Mouse (Mus musculus) heart, embryonic 14.5 days (tissue): Measurements from ENCODE around the gene Arhgef1. TPM values are rescaled to one million over a fixed set of nuclear protein-coding genes. Genes with fewer than 3 reads are reported as not detected.
A peak's percentile ranks its signal among the peaks of the same experiment; 100 is the strongest.

Experiments
- ATAC-seq: fragments of 200-750 bp; cut with Nextera tagmentation; 2 replicates; pipeline ENCODE4 v1.8.0; 2017; ENCODE audit warnings: low read depth, moderate TSS enrichment; ENCODE audit not compliant: insufficient number of reproducible peaks, insufficient read depth, low FRiP score
- H3K27ac ChIP-seq, 2 experiments: fragments of 200-500 bp in 1 of 2; fragments of 300-500 bp in 1 of 2; sonication (generic) in 1 of 2; replicated peaks in 1 of 2; 2 replicates each; pipeline ENCODE4 v1.5.1; 2012 to 2014; ENCODE audit warnings: low read depth in 2 of 2, low read length in 2 of 2, control low read depth in 1 of 2, mild to moderate bottlenecking in 1 of 2, mixed read lengths in 1 of 2; ENCODE audit not compliant: control insufficient read depth in 1 of 2, insufficient read depth in 1 of 2
- H3K27me3 ChIP-seq: fragments of 300-500 bp; sonication (generic); 2 replicates; pipeline ENCODE4 v1.6.1; 2014; ENCODE audit warnings: mild to moderate bottlenecking, low read length, control low read depth; ENCODE audit not compliant: control insufficient read depth, insufficient read depth
- H3K36me3 ChIP-seq: fragments of 300-500 bp; sonication (generic); 2 replicates; pipeline ENCODE4 v1.6.1; 2014; ENCODE audit warnings: mild to moderate bottlenecking, control low read depth, low read length, mixed read lengths; ENCODE audit not compliant: control insufficient read depth, insufficient read depth
- H3K4me1 ChIP-seq, 2 experiments: fragments of 200-500 bp in 1 of 2; fragments of 300-500 bp in 1 of 2; sonication (generic) in 1 of 2; 2 replicates each; pipeline ENCODE4 v1.6.1; 2012 to 2014; ENCODE audit warnings: low read length in 2 of 2, control low read depth in 1 of 2, mixed read lengths in 1 of 2; ENCODE audit not compliant: control insufficient read depth in 2 of 2, insufficient read depth in 2 of 2
- H3K4me2 ChIP-seq: fragments of 300-500 bp; sonication (generic); 2 replicates; pipeline ENCODE4 v1.6.1; 2014; ENCODE audit warnings: mild to moderate bottlenecking, low read length
- H3K4me3 ChIP-seq, 2 experiments: fragments of 200-500 bp in 1 of 2; fragments of 300-500 bp in 1 of 2; sonication (generic) in 1 of 2; 2 replicates each; pipeline ENCODE4 v1.5.1; 2012 to 2014; ENCODE audit warnings: low read length in 2 of 2, mild to moderate bottlenecking in 2 of 2, control low read depth in 1 of 2, low read depth in 1 of 2, moderate library complexity in 1 of 2; ENCODE audit not compliant: control insufficient read depth in 1 of 2, insufficient read depth in 1 of 2
- H3K9ac ChIP-seq: fragments of 300-500 bp; sonication (generic); 2 replicates; pipeline ENCODE4 v1.6.1; 2014; ENCODE audit warnings: mild to moderate bottlenecking, low read length
- H3K9me3 ChIP-seq: fragments of 300-500 bp; sonication (generic); 2 replicates; pipeline ENCODE4 v1.6.1; 2016; ENCODE audit warnings: low read length, control low read depth; ENCODE audit not compliant: control insufficient read depth
- WGBS: fragments of 180-500 bp; shearing (Covaris S2); extraction: QIAGEN DNeasy Blood & Tissue Kit; methylation state at CpG from one replicate; pipeline ENCODE4 v1.1.7; 2014; 5-methylcytosine and 5-hydroxymethylcytosine counted together
- polyA plus RNA-seq: library from polyadenylated mRNA; unstranded; fragments of >200 nt; fragmentation: Nextera tagmentation; extraction: Ambion mirVana; gene quantifications from 2 replicates; pipeline ENCODE4 v1.2.1, GENCODE M21; 2014

Gene Arhgef1
- polyA plus RNA-seq, 1 experiment from 2014 or later = 63.3 TPM

DNA sequence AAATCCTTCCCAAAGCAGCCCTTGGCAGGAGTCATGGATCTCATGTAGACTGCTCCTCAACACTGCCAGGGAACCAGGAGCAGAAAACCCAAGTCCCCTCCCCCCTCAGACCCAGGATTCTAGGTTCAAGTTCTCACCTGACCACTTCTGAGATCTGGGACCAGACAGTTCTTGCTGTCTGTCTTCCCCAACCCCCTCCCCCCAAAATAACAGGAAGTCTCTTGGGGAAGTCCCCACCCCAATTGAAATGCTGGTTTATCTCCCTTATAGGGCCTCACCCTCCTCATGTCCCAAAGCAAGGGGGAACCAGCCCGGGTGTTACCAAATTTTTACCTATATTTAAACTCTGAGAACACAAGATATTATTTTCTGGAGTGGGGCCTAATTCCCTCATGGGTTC is 870 bp upstream of the Arhgef1 start:
- Histone ChIP-seq H3K36me3 (no peaks in the 10 kb centered on the region), H3K9me3 (no peaks in the 10 kb centered on the region), H3K4me1 (peaks cover 12 to 32% of the 10 kb centered on the region in 2 experiments; a peak in 3 of 4 replicates), H3K4me3 (peak overlapping the region in 1 of 2 experiments; percentile 75; a peak in 2 of 4 replicates), H3K27me3 (no peaks in the 10 kb centered on the region), H3K9ac (peak overlapping the region; percentile 84), H3K4me2 (peak overlapping the region; percentile 80), H3K27ac (peak overlapping the region; percentile 78 to 89)
- WGBS = 58% methylated on average over 1 of the region's 1 CpGs
- no peak for ATAC-seq

DNA sequence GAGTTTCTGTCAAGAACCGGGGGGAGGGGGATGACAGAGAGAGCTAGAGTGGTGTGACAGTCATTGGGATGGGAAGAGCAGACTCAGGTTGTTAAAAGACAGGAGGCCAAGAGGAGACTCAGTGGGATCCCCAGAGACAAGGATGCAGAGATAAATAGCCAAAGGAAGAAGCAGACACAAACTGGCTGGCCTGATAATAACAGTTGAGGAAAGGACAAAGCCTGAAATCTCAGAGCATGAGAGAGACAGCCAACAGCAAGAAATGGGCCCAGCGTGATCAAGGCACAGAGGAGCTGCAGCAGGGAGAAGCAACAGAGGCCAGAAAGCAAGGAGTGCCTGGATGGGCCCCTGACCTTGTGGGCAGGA is 465 bp upstream of the Arhgef1 start:
- ATAC-seq = no peak
- H3K4me2 ChIP-seq = peak overlapping the region; percentile 80
- WGBS = 48% methylated on average over 2 of the region's 2 CpGs
- no peaks in the 10 kb centered on the region for H3K36me3 ChIP-seq
- H3K9me3 ChIP-seq = no peaks in the 10 kb centered on the region
- peak overlapping the region; percentile 75 to 82 for H3K4me3 ChIP-seq
- no peaks in the 10 kb centered on the region for H3K27me3 ChIP-seq
- H3K27ac ChIP-seq = peak overlapping the region; percentile 78 to 89
- H3K4me1 ChIP-seq = peaks cover 14 to 37% of the 10 kb centered on the region in 2 experiments; a peak in 3 of 4 replicates
- peak overlapping the region; percentile 84 for H3K9ac ChIP-seq

- Histone ChIP-seq H3K9ac (peak overlapping the region; percentile 84), H3K4me1 (peaks cover 14 to 40% of the 10 kb centered on the region in 2 experiments; a peak in 3 of 4 replicates), H3K27ac (peak overlapping the region; percentile 75 to 89), H3K4me2 (peak overlapping the region; percentile 80), H3K4me3 (peak overlapping the region; percentile 75 to 82), H3K36me3 (peaks cover 8% of the 10 kb centered on the region), H3K9me3 (no peaks in the 10 kb centered on the region), H3K27me3 (no peaks in the 10 kb centered on the region)
- WGBS = 26% methylated on average over 10 of the region's 10 CpGs
- no peak for ATAC-seq
Measured at GRCm38 (mm10) chr7:24903444-24903825, 723 bp downstream of the Arhgef1 start.

- peak; percentile 95 for ATAC-seq
- Histone ChIP-seq H3K27me3 (no peaks in the 10 kb centered on the region), H3K4me1 (peaks cover 14 to 40% of the 10 kb centered on the region in 2 experiments; a peak in 3 of 4 replicates), H3K27ac (peak overlapping the region; percentile 69 to 89), H3K9ac (peak overlapping the region; percentile 84), H3K4me2 (peak overlapping the region; percentile 80), H3K36me3 (peaks cover 14% of the 10 kb centered on the region), H3K4me3 (peak overlapping the region; percentile 75 to 91), H3K9me3 (no peaks in the 10 kb centered on the region)
- WGBS = under 1% methylated on average over 30 of the region's 30 CpGs
Measured at GRCm38 (mm10) chr7:24904070-24904483, 1.4 kb downstream of the Arhgef1 start.

DNA sequence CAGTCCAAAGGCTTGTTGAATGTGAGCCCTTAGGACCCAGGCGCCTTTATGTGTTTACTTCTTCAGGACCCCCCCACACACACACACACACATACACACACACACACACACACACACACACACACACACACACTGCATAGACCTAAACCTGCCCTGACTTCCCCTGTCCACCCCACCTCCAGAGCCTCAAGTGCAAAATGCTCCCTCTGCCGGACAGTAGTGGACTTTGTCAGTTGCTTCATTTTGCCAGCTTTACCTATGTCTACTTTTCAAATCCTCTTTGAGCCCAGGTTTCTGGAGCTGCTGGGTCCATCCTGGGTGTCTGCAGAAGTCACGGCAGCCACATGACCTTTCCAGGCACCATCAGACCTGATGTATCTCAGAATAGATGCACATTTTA is 2.2 kb downstream of the Arhgef1 start:
- Histone ChIP-seq H3K4me2 (peak overlapping the region; percentile 80), H3K27me3 (no peaks in the 10 kb centered on the region), H3K36me3 (peaks cover 23% of the 10 kb centered on the region), H3K4me3 (peak overlapping the region; percentile 75 to 91; a peak in 3 of 4 replicates), H3K4me1 (peaks cover 14 to 40% of the 10 kb centered on the region in 2 experiments; a peak in 3 of 4 replicates), H3K9ac (peak overlapping the region; percentile 84), H3K9me3 (no peaks in the 10 kb centered on the region), H3K27ac (peak overlapping the region in 1 of 2 experiments; percentile 48; a peak in 1 of 4 replicates)
- WGBS = 7% methylated on average over 3 of the region's 3 CpGs
- peak; percentile 25; the same call in 1 of the 2 replicates for ATAC-seq

- no peak overlapping the region for H3K4me3 ChIP-seq
- peak overlapping the region; percentile 7; the same call in 1 of the 2 replicates for H3K9ac ChIP-seq
- H3K27me3 ChIP-seq = no peaks in the 10 kb centered on the region
- peaks cover 14 to 40% of the 10 kb centered on the region in 2 experiments; a peak in 3 of 4 replicates for H3K4me1 ChIP-seq
- H3K9me3 ChIP-seq = no peaks in the 10 kb centered on the region
- peaks cover 36% of the 10 kb centered on the region for H3K36me3 ChIP-seq
- ATAC-seq = no peak
- 24% methylated on average over 6 of the region's 6 CpGs for WGBS
- no peak overlapping the region for H3K27ac ChIP-seq
- no peak overlapping the region for H3K4me2 ChIP-seq
Measured at GRCm38 (mm10) chr7:24906551-24906950, 3.8 kb downstream of the Arhgef1 start.

DNA sequence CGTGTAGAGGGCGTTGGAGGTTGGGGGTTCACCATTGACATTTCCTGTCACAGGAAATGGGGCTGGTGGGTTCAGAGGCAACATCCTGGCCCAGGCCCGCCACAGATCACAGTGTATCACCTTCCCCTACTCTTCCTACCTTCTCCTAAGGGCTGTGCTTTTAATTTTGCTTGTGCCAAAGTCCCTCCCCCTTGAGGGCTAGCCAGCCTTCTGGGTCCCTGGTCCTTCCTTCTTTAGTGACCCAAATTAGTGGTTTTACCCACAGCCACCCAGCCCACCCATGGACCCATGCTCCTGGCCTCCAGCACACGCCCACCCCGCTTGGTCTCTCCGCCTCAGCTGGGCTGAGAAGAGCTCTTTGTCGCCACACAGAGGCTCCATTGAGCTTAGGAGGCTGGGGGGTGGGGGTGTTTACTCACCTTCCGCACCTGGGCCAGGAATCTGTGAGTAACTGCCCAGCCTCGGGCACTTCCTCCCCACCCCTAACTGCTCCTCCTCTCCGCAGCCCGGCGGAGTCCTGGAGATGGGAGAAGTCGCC is 4.6 kb downstream of the Arhgef1 start:
- no peak overlapping the region for H3K9ac ChIP-seq

More for the DNA sequence above, 4.6 kb downstream of the Arhgef1 start:
- Histone ChIP-seq H3K4me2 (no peak overlapping the region), H3K9me3 (no peaks in the 10 kb centered on the region), H3K36me3 (peaks cover 43% of the 10 kb centered on the region), H3K27ac (no peak overlapping the region), H3K27me3 (no peaks in the 10 kb centered on the region), H3K4me3 (no peak overlapping the region), H3K4me1 (peaks cover 10 to 34% of the 10 kb centered on the region in 2 experiments; a peak in 3 of 4 replicates)
- 44% methylated on average over 13 of the region's 13 CpGs for WGBS
- no peak for ATAC-seq
